ENCODE assay signal across 8 mouse cellular contexts in the genomic region with DNA sequence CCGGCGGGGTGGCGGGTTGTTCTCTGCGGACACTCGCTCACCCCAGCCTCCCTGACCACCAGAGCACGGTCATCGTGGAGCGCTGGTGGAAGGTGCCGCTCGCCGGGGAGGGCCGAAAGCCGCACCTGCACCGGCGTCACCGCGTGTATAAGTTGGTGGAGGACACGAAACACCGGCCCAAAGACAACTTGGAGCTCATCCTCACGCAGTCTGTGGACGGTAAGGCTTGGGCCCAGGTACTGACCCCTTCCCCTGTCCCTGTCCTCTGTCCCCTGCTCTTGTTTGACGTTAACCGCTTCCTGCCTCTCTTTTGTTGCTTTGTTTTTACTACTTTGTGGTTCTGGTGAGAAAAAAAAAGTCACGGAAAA. TPM values are rescaled to one million over a fixed set of nuclear protein-coding genes. Genes with fewer than 3 reads are reported as not detected.
A peak's percentile ranks its signal among the peaks of the same experiment; 100 is the strongest.
DNase-seq lines count a peak whose midpoint lies in the region; ATAC-seq and TF ChIP-seq lines count a peak whose summit lies in the region.

A gene (minus strand): TSS at position 319 of the 368 bp plus-strand sequence.

- peak within 1 kb of the TSS; percentile 97 for H3K4me3 ChIP-seq in lung, adult 2 months (replicated peaks; ENCODE audit: extremely low read depth, low read depth, low read length)
- peak within 1 kb of the TSS; percentile 91 for H3K4me3 ChIP-seq in embryonic facial prominence, embryonic 11.5 days (ENCODE audit: low read depth, low read length)

- H3K9ac ChIP-seq in embryonic facial prominence, embryonic 11.5 days (replicated peaks; ENCODE audit: low read length), result peak within 1 kb of the TSS; percentile 89

- 1% methylated on average over 24 of the region's 24 CpGs for WGBS in lung, adult 2 months
- 1% methylated on average over 24 of the region's 24 CpGs for WGBS in embryonic facial prominence, embryonic 11.5 days

- H3K9me3 ChIP-seq in embryonic facial prominence, embryonic 11.5 days (replicated peaks; ENCODE audit: control insufficient read depth, low read length), result no peaks in the 10 kb centered on the region

- H3K27ac ChIP-seq in embryonic facial prominence, embryonic 11.5 days (replicated peaks; ENCODE audit: low read depth, low read length), result no peak within 1 kb of the TSS; the same call in 1 of the 2 replicates

- no peak for DNase-seq in lung, adult 2 months
- DNase-seq in lung, postnatal 4 days, result no peak
- no peak for DNase-seq in embryonic facial prominence, embryonic 11.5 days (ENCODE audit: low spot score)
- DNase-seq in induced T-regulatory cell, adult 2 months (ENCODE audit: low read depth), result peak; percentile 74
- DNase-seq in cerebellum, postnatal 36 days, result no peak
- DNase-seq in left cerebral cortex, postnatal 4 days, result no peak
- DNase-seq in adrenal gland, postnatal 4 days (ENCODE audit: low spot score in 2 of 2), result no peak

- peak; percentile 45 for ATAC-seq in embryonic facial prominence, embryonic 11.5 days (replicated peaks; ENCODE audit: insufficient number of reproducible peaks, low FRiP score, low TSS enrichment, low read depth)
- ATAC-seq in monocyte, adult 5-6 weeks (replicated peaks; ENCODE audit: insufficient number of reproducible peaks, low FRiP score, low TSS enrichment, poor library complexity, severe bottlenecking), result 0 out of 2 replicates have a peak, but pooled peaks have one; percentile 13

- TF ChIP-seq CTCF in lung, adult 2 months (IDR thresholded peaks at IDR 0.05; ENCODE audit: insufficient read depth, low read length), result no peak

- H3K27me3 ChIP-seq in embryonic facial prominence, embryonic 11.5 days (ENCODE audit: control insufficient read depth, insufficient read depth, low read length), result no peaks in the 10 kb centered on the region

- peak within 1 kb of the TSS; percentile 83 for H3K4me2 ChIP-seq in embryonic facial prominence, embryonic 11.5 days (ENCODE audit: low read depth, low read length)

- no peak for TF ChIP-seq POLR2A in lung, adult 2 months (IDR thresholded peaks at IDR 0.05; ENCODE audit: borderline replicate concordance, extremely low read depth, low read depth, low read length)

- intact Hi-C loops in left cerebral cortex, postnatal 4 days (cut with DNase I), result loop anchor here (10.0 kb wide), 1 partner anchor 79 kb away; a partner anchor contains a TSS

- H3K4me1 ChIP-seq in lung, adult 2 months (ENCODE audit: control insufficient read depth, insufficient read depth, low read length), result no peaks in the 10 kb centered on the region
- no peaks in the 10 kb centered on the region for H3K4me1 ChIP-seq in embryonic facial prominence, embryonic 11.5 days (ENCODE audit: control insufficient read depth, insufficient read depth, low read length)

- H3K36me3 ChIP-seq in embryonic facial prominence, embryonic 11.5 days (replicated peaks; ENCODE audit: control insufficient read depth, insufficient read depth, low read depth, low read length), result peaks cover 8% of the 10 kb centered on the region

RNA-seq across cellular contexts. Expression of the gene that starts here (rescaled TPM):
- polyA plus RNA-seq in lung, adult 2 months (2012; rRNA removed), result 0.18 TPM in 1 of 2 replicates, not detected in the other
- 0.14 TPM in 1 of 2 replicates, not detected in the other for polyA plus RNA-seq in embryonic facial prominence, embryonic 11.5 days (2014; fragmentation: Nextera tagmentation; extraction: Ambion mirVana)
- 0.43 TPM in 1 of 3 replicates, not detected in the others for total RNA-seq in monocyte, adult 5-6 weeks (2017)
- not detected for total RNA-seq in left cerebral cortex, postnatal 4 days (2021)
- total RNA-seq in adrenal gland, postnatal 4 days (2021), result not detected

Comparison
In these comparisons a context has a peak if more than half of its experiments do, and no peak if none do; other contexts are left out.
1. Peak in ATAC-seq, H3K4me3 ChIP-seq, H3K9ac ChIP-seq and H3K4me2 ChIP-seq in embryonic facial prominence, embryonic 11.5 days; RNA of the gene not detected or under 1 TPM.
2. Peak in ATAC-seq in monocyte, adult 5-6 weeks; RNA of the gene not detected or under 1 TPM.